Mouse (Mus musculus): Measurements from ENCODE around the gene Epb41l2. TPM values are rescaled to one million over a fixed set of nuclear protein-coding genes. Genes with fewer than 3 reads are reported as not detected.

Gene Epb41l2
- polyA plus RNA-seq, 1 experiment from 2014 or later = 45.5 TPM

GRCm38 (mm10) chr10:25408136-25408650 is 48.6 kb downstream of the Epb41l2 start:
- Histone ChIP-seq H3K4me3 (replicated peaks; ENCODE audit: low read depth, low read length) (no peak overlapping the region), H3K36me3 (ENCODE audit: insufficient read depth, low read length) (no peaks in the 10 kb centered on the region), H3K4me2 (ENCODE audit: low read length) (no peak overlapping the region), H3K27me3 (ENCODE audit: insufficient read depth, low read length) (no peaks in the 10 kb centered on the region), H3K4me1 (replicated peaks; ENCODE audit: insufficient read depth, low read length) (peaks cover 14% of the 10 kb centered on the region; the same call in 1 of the 2 replicates), H3K27ac (no peak overlapping the region), H3K9ac (ENCODE audit: low read depth, low read length) (no peak overlapping the region), H3K9me3 (replicated peaks; ENCODE audit: low read length) (no peaks in the 10 kb centered on the region)
- TF ChIP-seq CTCF (IDR thresholded peaks at IDR 0.05; ENCODE audit: low read depth) = no peak
- DNase-seq (ENCODE audit: low spot score) (no peak), ATAC-seq (replicated peaks; ENCODE audit: low FRiP score, low read depth) (no peak)
- WGBS = 86% methylated on average over 14 of the region's 14 CpGs

DNA sequence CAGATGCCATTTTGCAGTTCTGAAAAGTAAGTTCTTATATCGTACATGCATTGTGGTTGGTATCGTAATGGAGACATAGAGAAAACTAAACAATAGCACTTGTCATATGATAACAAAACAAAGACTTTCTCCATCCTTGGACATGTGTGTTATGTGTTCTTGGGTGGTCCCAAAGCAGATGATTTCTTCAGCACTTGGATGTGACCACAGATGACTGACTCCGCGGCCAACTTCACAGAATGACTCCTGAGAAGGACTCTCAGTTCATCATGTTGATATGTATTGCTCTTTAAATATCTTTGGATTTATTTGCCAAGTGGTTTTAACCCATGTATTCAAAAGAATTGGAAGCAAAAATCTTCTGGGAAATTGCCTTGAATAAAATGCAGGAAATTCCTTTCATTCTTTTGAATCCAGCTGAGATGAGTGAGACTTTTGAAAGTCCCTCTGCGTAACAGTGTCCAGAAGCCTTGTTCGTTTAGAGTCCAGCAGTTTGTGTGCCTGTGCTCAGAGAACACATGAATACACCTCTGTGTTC is 52.3 kb downstream of the Epb41l2 start:
- H3K27me3 ChIP-seq (ENCODE audit: insufficient read depth, low read length) = no peaks in the 10 kb centered on the region
- no peak overlapping the region for H3K27ac ChIP-seq
- no peak for TF ChIP-seq CTCF (IDR thresholded peaks at IDR 0.05; ENCODE audit: low read depth)
- DNase-seq (ENCODE audit: low spot score) (peak; percentile 70), ATAC-seq (replicated peaks; ENCODE audit: low FRiP score, low read depth) (no peak)
- H3K4me2 ChIP-seq (ENCODE audit: low read length) = no peak overlapping the region
- H3K4me1 ChIP-seq (replicated peaks; ENCODE audit: insufficient read depth, low read length) = no peaks in the 10 kb centered on the region
- no peak overlapping the region for H3K9ac ChIP-seq (ENCODE audit: low read depth, low read length)
- 56% methylated on average over 6 of the region's 6 CpGs for WGBS
- H3K4me3 ChIP-seq (replicated peaks; ENCODE audit: low read depth, low read length) = no peak overlapping the region
- no peaks in the 10 kb centered on the region for H3K9me3 ChIP-seq (replicated peaks; ENCODE audit: low read length)
- no peaks in the 10 kb centered on the region for H3K36me3 ChIP-seq (ENCODE audit: insufficient read depth, low read length)

GRCm38 (mm10) chr10:25415188-25415717 is 55.7 kb downstream of the Epb41l2 start:
- H3K4me1 ChIP-seq (replicated peaks; ENCODE audit: insufficient read depth, low read length) = no peaks in the 10 kb centered on the region
- DNase-seq (ENCODE audit: low spot score) = no peak
- no peak overlapping the region for H3K4me2 ChIP-seq (ENCODE audit: low read length)
- H3K4me3 ChIP-seq (replicated peaks; ENCODE audit: low read depth, low read length) = no peak overlapping the region
- peak; percentile 51 for TF ChIP-seq CTCF (IDR thresholded peaks at IDR 0.05; ENCODE audit: low read depth)
- H3K9me3 ChIP-seq (replicated peaks; ENCODE audit: low read length) = no peaks in the 10 kb centered on the region
- H3K9ac ChIP-seq (ENCODE audit: low read depth, low read length) = no peak overlapping the region
- ATAC-seq (replicated peaks; ENCODE audit: low FRiP score, low read depth) = no peak
- 90% methylated on average over 7 of the region's 7 CpGs for WGBS
- no peaks in the 10 kb centered on the region for H3K27me3 ChIP-seq (ENCODE audit: insufficient read depth, low read length)
- H3K27ac ChIP-seq = no peak overlapping the region
- no peaks in the 10 kb centered on the region for H3K36me3 ChIP-seq (ENCODE audit: insufficient read depth, low read length)

DNA sequence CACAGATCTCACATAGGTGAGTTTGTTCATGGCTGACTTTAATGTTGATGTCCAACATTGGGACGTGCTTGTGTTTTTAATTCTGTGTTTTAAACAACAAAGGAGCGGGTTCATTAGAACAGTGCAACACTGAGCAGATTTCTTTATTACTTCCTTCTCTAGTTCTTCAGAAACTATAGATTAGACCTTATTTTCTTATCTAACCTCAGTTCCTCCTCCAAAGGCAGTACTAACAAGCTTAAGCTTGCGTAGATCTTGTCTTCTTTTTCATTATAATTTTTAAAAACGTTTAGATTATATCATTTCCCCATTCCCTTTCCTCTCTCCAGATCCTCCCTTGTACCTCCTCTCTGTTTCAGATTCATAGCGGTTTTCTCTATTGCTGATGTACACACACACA is 57.1 kb downstream of the Epb41l2 start:
- H3K4me1 ChIP-seq (replicated peaks; ENCODE audit: insufficient read depth, low read length) = no peaks in the 10 kb centered on the region
- H3K27me3 ChIP-seq (ENCODE audit: insufficient read depth, low read length) = no peaks in the 10 kb centered on the region
- H3K36me3 ChIP-seq (ENCODE audit: insufficient read depth, low read length) = no peaks in the 10 kb centered on the region
- DNase-seq (ENCODE audit: low spot score) = no peak
- no peak overlapping the region for H3K4me2 ChIP-seq (ENCODE audit: low read length)
- no peak for ATAC-seq (replicated peaks; ENCODE audit: low FRiP score, low read depth)
- H3K27ac ChIP-seq = no peak overlapping the region
- WGBS = 72% methylated on average over 5 of the region's 5 CpGs
- H3K4me3 ChIP-seq (replicated peaks; ENCODE audit: low read depth, low read length) = no peak overlapping the region
- TF ChIP-seq CTCF (IDR thresholded peaks at IDR 0.05; ENCODE audit: low read depth) = no peak
- no peak overlapping the region for H3K9ac ChIP-seq (ENCODE audit: low read depth, low read length)
- no peaks in the 10 kb centered on the region for H3K9me3 ChIP-seq (replicated peaks; ENCODE audit: low read length)

DNA sequence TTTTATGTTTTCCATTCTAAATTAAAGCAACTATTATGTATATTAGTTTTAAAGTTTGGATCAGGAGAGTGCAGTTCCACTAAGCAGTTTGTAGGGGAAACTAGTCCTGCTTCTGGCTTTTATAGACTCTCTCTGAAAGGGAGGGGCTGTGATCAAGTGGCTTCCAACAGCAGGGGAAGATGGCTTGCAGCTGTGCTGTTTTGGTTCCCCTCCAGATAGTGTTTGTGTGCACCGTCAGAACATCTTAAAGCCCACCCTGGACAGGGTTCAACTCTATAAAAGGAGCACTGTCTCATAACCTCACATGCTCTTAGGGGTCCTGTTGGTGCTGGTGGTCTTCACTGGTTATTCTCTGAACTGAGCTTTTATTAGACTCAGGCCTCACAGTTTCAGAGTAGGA is 66.5 kb downstream of the Epb41l2 start:
- Histone ChIP-seq H3K4me3 (replicated peaks; ENCODE audit: low read depth, low read length) (no peak overlapping the region), H3K36me3 (ENCODE audit: insufficient read depth, low read length) (no peaks in the 10 kb centered on the region), H3K9ac (ENCODE audit: low read depth, low read length) (no peak overlapping the region), H3K27me3 (ENCODE audit: insufficient read depth, low read length) (no peaks in the 10 kb centered on the region), H3K27ac (peak overlapping the region; percentile 83), H3K4me1 (replicated peaks; ENCODE audit: insufficient read depth, low read length) (peaks cover 6% of the 10 kb centered on the region; the same call in 1 of the 2 replicates), H3K4me2 (ENCODE audit: low read length) (no peak overlapping the region), H3K9me3 (replicated peaks; ENCODE audit: low read length) (no peaks in the 10 kb centered on the region)
- no peak for ATAC-seq (replicated peaks; ENCODE audit: low FRiP score, low read depth)
- DNase-seq (ENCODE audit: low spot score) = peak; percentile 79
- 18% methylated on average over 1 of the region's 1 CpGs for WGBS
- TF ChIP-seq CTCF (IDR thresholded peaks at IDR 0.05; ENCODE audit: low read depth) = no peak

DNA sequence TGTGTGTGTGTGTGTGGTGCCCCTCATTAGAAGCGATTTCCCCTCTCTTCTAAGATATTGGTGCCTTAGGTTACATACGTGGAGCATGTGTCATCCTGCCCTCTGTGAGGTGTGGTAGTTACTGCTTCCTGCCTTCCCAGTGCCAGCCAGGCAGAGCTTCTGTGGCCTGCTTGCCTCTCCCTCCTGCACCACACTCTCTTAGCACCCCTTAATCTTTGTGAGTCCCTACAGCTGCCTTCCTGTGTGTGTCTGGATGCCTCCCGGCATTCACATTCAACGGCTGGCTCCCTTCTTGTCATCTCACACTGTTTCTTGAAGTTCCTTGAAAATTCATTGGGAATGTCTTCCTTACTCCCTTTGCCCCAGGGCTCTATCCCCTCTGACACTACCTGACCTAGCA is 67.2 kb downstream of the Epb41l2 start:
- Histone ChIP-seq H3K9ac (ENCODE audit: low read depth, low read length) (no peak overlapping the region), H3K27me3 (ENCODE audit: insufficient read depth, low read length) (no peaks in the 10 kb centered on the region), H3K27ac (peak overlapping the region; percentile 83), H3K4me2 (ENCODE audit: low read length) (no peak overlapping the region), H3K4me1 (replicated peaks; ENCODE audit: insufficient read depth, low read length) (peaks cover 6% of the 10 kb centered on the region; the same call in 1 of the 2 replicates), H3K4me3 (replicated peaks; ENCODE audit: low read depth, low read length) (no peak overlapping the region), H3K9me3 (replicated peaks; ENCODE audit: low read length) (no peaks in the 10 kb centered on the region), H3K36me3 (ENCODE audit: insufficient read depth, low read length) (no peaks in the 10 kb centered on the region)
- 44% methylated on average over 4 of the region's 4 CpGs for WGBS
- peak; percentile 53 for DNase-seq (ENCODE audit: low spot score)
- 0 out of 2 replicates have a peak, but pooled peaks have one; percentile 13 for ATAC-seq (replicated peaks; ENCODE audit: low FRiP score, low read depth)
- no peak for TF ChIP-seq CTCF (IDR thresholded peaks at IDR 0.05; ENCODE audit: low read depth)
